Mouse (Mus musculus): ENCODE measurements around the gene F5. TPM values are rescaled to one million over a fixed set of nuclear protein-coding genes. Genes with fewer than 3 reads are reported as not detected.

Gene F5
- 0.18 and 0.22 TPM in 2 replicates for polyA plus RNA-seq (2012; rRNA removed)

GRCm38 (mm10) chr1:164151387-164152088, at the start of gene F5:
Gene F5, plus strand, starts transcription at chr1:164151838.

GRCm38 (mm10) chr1:164114947-164115493, 36.6 kb upstream of the F5 start, which contains the start of gene Selp:
Gene Selp, plus strand, starts transcription at chr1:164115264.

GRCm38 (mm10) chr1:164248465-164249331, 97.1 kb downstream of the F5 start, which contains the start of gene Slc19a2:
Gene Slc19a2, plus strand, starts transcription at chr1:164249046.

Other genes with a start within 250 kb of the F5 start
- gene Scyl3, start 222.7 kb upstream of the F5 start, polyA plus RNA-seq (2012; rRNA removed) = 17.4 and 17.9 TPM in 2 replicates
- gene BC055324, start 157.0 kb upstream of the F5 start, polyA plus RNA-seq (2012; rRNA removed) = 10.8 and 14.5 TPM in 2 replicates
- gene Mettl18, start 156.9 kb upstream of the F5 start, polyA plus RNA-seq (2012; rRNA removed) = 4.8 and 5.0 TPM in 2 replicates
- gene Sele, start 103.6 kb upstream of the F5 start, polyA plus RNA-seq (2012; rRNA removed) = 0.09 TPM in 1 of 2 replicates, not detected in the other
- 0.11 and 0.23 TPM in 2 replicates for gene Sell, start 89.9 kb upstream of the F5 start, polyA plus RNA-seq (2012; rRNA removed)
- gene Selp, start 36.6 kb upstream of the F5 start, polyA plus RNA-seq (2012; rRNA removed) = 0.05 and 0.13 TPM in 2 replicates
- 7.4 and 9.8 TPM in 2 replicates for gene Slc19a2, start 97.2 kb downstream of the F5 start, polyA plus RNA-seq (2012; rRNA removed)
- gene Ccdc181, start 123.7 kb downstream of the F5 start, polyA plus RNA-seq (2012; rRNA removed) = 13.3 and 15.5 TPM in 2 replicates
- gene Nme7, start 152.3 kb downstream of the F5 start, polyA plus RNA-seq (2012; rRNA removed) = 22.0 and 23.7 TPM in 2 replicates
- gene Blzf1, start 155.7 kb downstream of the F5 start, polyA plus RNA-seq (2012; rRNA removed) = 14.4 and 14.9 TPM in 2 replicates

Data from central nervous system, embryonic 14 days (tissue).